Mouse (Mus musculus): ENCODE measurements around the gene Tmem51.
"Not testable (repeated sequence)": the region's sequence is repeated elsewhere in the genome, so short reads cannot be mapped to it uniquely, and the experiment has no call there.

Tmem51 gene

GRCm38 (mm10) chr4:142060455-142061378, 23.4 kb downstream of the Tmem51 start:
- no peak for DNase-seq (ENCODE audit: low spot score)

GRCm38 (mm10) chr4:142059841-142060193, 24.3 kb downstream of the Tmem51 start:
- no peak for DNase-seq (ENCODE audit: low spot score)

- DNase-seq (ENCODE audit: low spot score), result no peak
Measured at GRCm38 (mm10) chr4:142059113-142059840, 24.8 kb downstream of the Tmem51 start.

GRCm38 (mm10) chr4:142057529-142058216, 26.4 kb downstream of the Tmem51 start:
- no peak for DNase-seq (ENCODE audit: low spot score)

GRCm38 (mm10) chr4:142055600-142055999, 28.5 kb downstream of the Tmem51 start:
- DNase-seq (ENCODE audit: low spot score), result no peak

- DNase-seq (ENCODE audit: low spot score), result no peak
Measured at GRCm38 (mm10) chr4:142054580-142054979, 29.5 kb downstream of the Tmem51 start.

- no peak for DNase-seq (ENCODE audit: low spot score)
Measured at GRCm38 (mm10) chr4:142053661-142054448, 30.2 kb downstream of the Tmem51 start.

- DNase-seq (ENCODE audit: low spot score), result no peak
Measured at GRCm38 (mm10) chr4:142053261-142053660, 30.8 kb downstream of the Tmem51 start.

- DNase-seq (ENCODE audit: low spot score), result no peak
Measured at GRCm38 (mm10) chr4:142052391-142053132, 31.5 kb downstream of the Tmem51 start.

- not testable (repeated sequence) for DNase-seq (ENCODE audit: low spot score)
Measured at GRCm38 (mm10) chr4:142051883-142052282, 32.2 kb downstream of the Tmem51 start.

GRCm38 (mm10) chr4:142049963-142050362, 34.1 kb downstream of the Tmem51 start:
- no peak for DNase-seq (ENCODE audit: low spot score)

- no peak for DNase-seq (ENCODE audit: low spot score)
Measured at GRCm38 (mm10) chr4:142048391-142048790, 35.7 kb downstream of the Tmem51 start.

GRCm38 (mm10) chr4:142047005-142047404, 37.1 kb downstream of the Tmem51 start:
- DNase-seq (ENCODE audit: low spot score), result no peak

GRCm38 (mm10) chr4:142046496-142046895, 37.6 kb downstream of the Tmem51 start:
- no peak for DNase-seq (ENCODE audit: low spot score)

- no peak for DNase-seq (ENCODE audit: low spot score)
Measured at GRCm38 (mm10) chr4:142045595-142046163, 38.4 kb downstream of the Tmem51 start.

GRCm38 (mm10) chr4:142044452-142044851, 39.7 kb downstream of the Tmem51 start:
- no peak for DNase-seq (ENCODE audit: low spot score)

GRCm38 (mm10) chr4:142039662-142040353, 44.3 kb downstream of the Tmem51 start:
- peak; percentile 42 for DNase-seq (ENCODE audit: low spot score)

- no peak for DNase-seq (ENCODE audit: low spot score)
Measured at GRCm38 (mm10) chr4:142037897-142038296, 46.2 kb downstream of the Tmem51 start.

- DNase-seq (ENCODE audit: low spot score), result no peak
Measured at GRCm38 (mm10) chr4:142028533-142028932, 55.6 kb downstream of the Tmem51 start.

- DNase-seq (ENCODE audit: low spot score), result no peak
Measured at GRCm38 (mm10) chr4:142026965-142027364, 57.1 kb downstream of the Tmem51 start.

Data from c-Kit-positive CD71-positive TER-119-positive erythroid progenitor cells, embryonic 14.5 days (primary cell).